Mouse (Mus musculus) midbrain, embryonic 10.5 days (tissue): ENCODE results near the gene Plxna4. TPM values are rescaled to one million over a fixed set of nuclear protein-coding genes. Genes with fewer than 3 reads are reported as not detected.

ENCODE experiments used
- DNase-seq: peaks from one replicate; pipeline ENCODE4 v3.0.0-alpha.2; 2017; ENCODE audit warnings: low spot score
- H3K27ac ChIP-seq: fragments of 300-500 bp; sonication (generic); replicated peaks from 2 replicates; pipeline ENCODE4 v1.5.1; 2016; ENCODE audit warnings: mild to moderate bottlenecking
- H3K27me3 ChIP-seq: fragments of 300-500 bp; sonication (generic); 2 replicates; pipeline ENCODE4 v1.6.1; 2016; ENCODE audit warnings: low read depth, mild to moderate bottlenecking; ENCODE audit not compliant: poor library complexity, severe bottlenecking
- H3K36me3 ChIP-seq: fragments of 300-500 bp; sonication (generic); 2 replicates; pipeline ENCODE4 v1.6.1; 2016; ENCODE audit warnings: mild to moderate bottlenecking, moderate library complexity
- H3K4me1 ChIP-seq: fragments of 300-500 bp; sonication (generic); 2 replicates; pipeline ENCODE4 v1.6.1; 2016
- H3K4me3 ChIP-seq: fragments of 300-500 bp; sonication (generic); 2 replicates; pipeline ENCODE4 v1.5.1; 2016; ENCODE audit warnings: mild to moderate bottlenecking, moderate library complexity
- H3K9me3 ChIP-seq: fragments of 300-500 bp; sonication (generic); replicated peaks from 2 replicates; pipeline ENCODE4 v1.6.1; 2016; ENCODE audit warnings: mild to moderate bottlenecking
- WGBS: fragments of 180-500 bp; shearing (Covaris S2); methylation state at CpG from one replicate; pipeline ENCODE4 v1.1.7; 2016; 5-methylcytosine and 5-hydroxymethylcytosine counted together
- polyA plus RNA-seq: library from polyadenylated mRNA; unstranded; fragments of >200 nt; fragmentation: Nextera tagmentation; extraction: Ambion mirVana; gene quantifications from 2 replicates; pipeline ENCODE4 v1.2.1, GENCODE M21; 2016

Plxna4 gene
- polyA plus RNA-seq, 1 experiment from 2014 or later, result 1.2 TPM

DNA sequence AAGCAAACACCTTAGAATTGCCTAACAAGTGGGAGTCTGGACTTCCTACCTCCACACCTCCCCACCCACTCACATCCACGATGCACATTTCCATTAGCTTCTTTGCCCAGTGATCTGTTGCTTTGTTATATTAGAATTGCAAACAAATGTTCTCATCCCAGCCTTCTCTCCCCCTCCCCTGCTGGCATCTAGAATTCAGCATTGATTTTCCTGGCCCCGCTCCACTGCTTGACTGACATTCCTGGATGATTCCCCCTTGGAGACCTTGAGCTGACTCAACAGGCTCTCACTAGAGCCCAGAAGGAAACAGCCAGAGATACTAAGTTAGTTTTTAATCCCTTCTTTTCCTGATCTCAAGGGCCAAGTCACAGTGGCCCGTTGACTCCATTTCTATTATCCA is 131.4 kb downstream of the Plxna4 start:
- no peak overlapping the region for H3K27ac ChIP-seq
- peaks cover 4% of the 10 kb centered on the region; the same call in 1 of the 2 replicates for H3K4me1 ChIP-seq
- 82% methylated on average over 3 of the region's 3 CpGs for WGBS
- H3K4me3 ChIP-seq, result no peak overlapping the region
- no peaks in the 10 kb centered on the region for H3K9me3 ChIP-seq
- DNase-seq, result no peak
- no peaks in the 10 kb centered on the region for H3K36me3 ChIP-seq
- H3K27me3 ChIP-seq, result no peaks in the 10 kb centered on the region

DNA sequence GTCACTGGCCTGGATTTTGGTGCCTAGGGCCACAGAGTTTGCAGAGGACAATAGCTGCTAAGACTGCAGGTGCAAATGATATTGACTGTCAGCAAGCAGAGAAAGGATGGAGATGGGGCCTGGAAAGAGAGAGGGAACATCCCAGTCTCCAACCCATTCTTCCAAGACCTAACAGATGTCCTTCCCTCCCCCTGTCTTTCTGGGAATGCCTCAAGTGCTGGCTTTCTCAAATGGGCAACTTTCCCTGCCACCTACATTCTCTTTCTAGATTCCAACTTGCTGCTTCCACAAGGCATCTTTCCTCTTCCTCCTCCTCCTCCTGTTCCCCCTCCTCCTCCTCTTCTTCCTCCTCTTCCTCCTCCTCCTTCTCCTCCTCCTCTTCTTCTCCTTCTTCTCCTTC is 136.1 kb downstream of the Plxna4 start:
- H3K27me3 ChIP-seq, result no peaks in the 10 kb centered on the region
- no peaks in the 10 kb centered on the region for H3K36me3 ChIP-seq
- H3K4me3 ChIP-seq, result no peak overlapping the region
- peaks cover 5% of the 10 kb centered on the region; the same call in 1 of the 2 replicates for H3K4me1 ChIP-seq
- H3K27ac ChIP-seq, result no peak overlapping the region
- no peak for DNase-seq
- no peaks in the 10 kb centered on the region for H3K9me3 ChIP-seq

DNA sequence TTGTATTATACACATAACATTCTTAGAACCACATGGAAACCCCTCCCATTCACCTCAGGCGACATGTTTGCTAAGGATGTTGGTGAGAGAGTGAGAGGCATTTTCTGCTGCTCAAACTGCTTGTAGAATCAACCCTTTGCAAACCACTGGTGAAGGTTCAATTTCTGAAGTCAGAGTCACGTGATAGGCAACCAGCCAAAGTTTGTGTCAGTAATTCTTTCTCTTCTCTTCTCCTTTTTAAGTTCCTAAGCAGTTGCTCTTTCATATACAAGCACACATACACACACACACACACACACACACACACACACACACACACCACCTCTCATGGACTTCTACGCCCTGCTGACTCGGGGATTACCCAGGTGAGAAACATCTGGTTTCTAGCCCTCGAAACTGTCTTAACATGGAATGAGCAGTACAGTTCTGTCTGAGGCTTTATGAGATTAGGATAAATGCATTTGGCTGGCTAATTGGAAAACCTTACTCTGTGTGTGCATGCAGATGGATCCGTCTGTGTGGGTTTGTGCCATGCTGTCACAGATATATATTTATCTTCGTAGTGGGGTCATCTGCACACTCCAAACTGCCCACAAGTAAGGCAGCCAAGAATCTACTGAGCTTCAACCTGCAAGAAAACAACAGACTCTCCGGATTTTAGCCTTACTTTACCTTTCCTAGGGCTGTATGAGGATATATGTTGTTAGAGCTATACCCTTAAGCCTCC is 138.6 kb downstream of the Plxna4 start:
- Histone ChIP-seq H3K36me3 (no peaks in the 10 kb centered on the region), H3K27ac (no peak overlapping the region), H3K4me3 (no peak overlapping the region), H3K9me3 (no peaks in the 10 kb centered on the region), H3K27me3 (no peaks in the 10 kb centered on the region), H3K4me1 (peaks cover 5% of the 10 kb centered on the region; the same call in 1 of the 2 replicates)
- no peak for DNase-seq
- 87% methylated on average over 8 of the region's 8 CpGs for whole genome bisulfite sequencing

DNA sequence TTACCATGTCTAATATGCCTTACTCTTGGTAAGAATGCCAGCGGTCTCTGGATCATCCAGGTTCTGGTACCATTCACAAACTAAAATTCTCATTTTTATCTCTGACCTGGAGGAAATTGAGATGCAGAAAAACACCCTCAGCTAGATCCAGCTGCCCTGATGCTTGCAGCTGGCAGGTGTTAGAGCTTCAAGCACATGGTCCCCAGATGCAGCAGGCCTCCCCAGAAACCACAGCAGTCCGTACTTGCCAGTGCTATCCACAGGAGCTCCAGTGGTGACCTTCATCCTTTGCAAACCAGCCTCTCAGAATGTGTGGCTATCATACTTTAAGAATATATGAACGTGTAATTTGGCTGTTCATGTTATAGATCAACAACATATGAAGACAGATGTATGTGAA is 139.2 kb downstream of the Plxna4 start:
- Histone ChIP-seq H3K4me1 (peaks cover 5% of the 10 kb centered on the region; the same call in 1 of the 2 replicates), H3K36me3 (no peaks in the 10 kb centered on the region), H3K4me3 (no peak overlapping the region), H3K9me3 (no peaks in the 10 kb centered on the region), H3K27me3 (no peaks in the 10 kb centered on the region), H3K27ac (no peak overlapping the region)
- DNase-seq, result no peak
- 90% methylated on average over 3 of the region's 3 CpGs for WGBS

DNA sequence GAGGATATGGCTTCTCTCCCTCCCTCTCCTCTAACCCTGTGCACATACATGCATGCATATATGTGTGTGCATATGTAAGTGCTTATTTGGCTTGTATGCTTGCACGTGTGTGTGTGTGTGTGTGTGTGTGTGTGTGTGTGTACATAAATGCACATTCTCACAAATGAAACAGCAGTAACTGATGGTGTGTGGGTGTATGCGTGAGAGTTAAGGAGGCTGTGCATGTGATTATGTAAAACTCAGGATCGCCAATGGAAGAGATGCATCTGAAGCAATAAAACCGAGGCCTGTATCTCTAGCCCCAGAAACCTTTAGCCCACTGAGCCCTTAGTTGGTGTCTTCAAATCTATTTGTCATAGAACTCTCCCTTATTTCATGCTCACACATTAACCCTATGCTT is 141.7 kb downstream of the Plxna4 start:
- H3K4me1 ChIP-seq, result no peaks in the 10 kb centered on the region
- no peaks in the 10 kb centered on the region for H3K9me3 ChIP-seq
- no peaks in the 10 kb centered on the region for H3K36me3 ChIP-seq
- DNase-seq, result no peak
- no peak overlapping the region for H3K4me3 ChIP-seq
- no peaks in the 10 kb centered on the region for H3K27me3 ChIP-seq
- WGBS, result 82% methylated on average over 4 of the region's 4 CpGs
- no peak overlapping the region for H3K27ac ChIP-seq

DNA sequence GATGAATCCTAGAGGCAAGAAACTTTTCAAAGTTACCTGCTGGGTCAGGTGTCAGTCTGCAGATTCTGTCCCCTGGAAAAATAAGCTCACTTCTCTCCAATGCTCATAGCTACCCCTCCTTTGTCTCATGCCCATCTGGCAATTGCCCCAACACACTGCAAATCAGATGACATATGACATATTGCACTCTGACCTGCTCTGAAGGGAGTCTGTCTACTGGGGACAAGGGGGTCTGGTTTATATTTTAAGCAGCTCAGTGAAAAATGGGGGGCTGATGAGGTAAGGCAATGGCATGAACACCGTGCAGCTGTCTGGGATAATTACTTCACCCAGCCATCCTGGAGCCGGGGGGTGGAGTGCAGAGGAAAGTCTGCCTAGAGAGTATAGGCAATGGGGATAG is 142.7 kb downstream of the Plxna4 start:
- Histone ChIP-seq H3K27ac (no peak overlapping the region), H3K9me3 (no peaks in the 10 kb centered on the region), H3K4me3 (no peak overlapping the region), H3K36me3 (no peaks in the 10 kb centered on the region), H3K4me1 (no peaks in the 10 kb centered on the region), H3K27me3 (no peaks in the 10 kb centered on the region)
- DNase-seq, result no peak
- WGBS, result 81% methylated on average over 2 of the region's 2 CpGs

DNA sequence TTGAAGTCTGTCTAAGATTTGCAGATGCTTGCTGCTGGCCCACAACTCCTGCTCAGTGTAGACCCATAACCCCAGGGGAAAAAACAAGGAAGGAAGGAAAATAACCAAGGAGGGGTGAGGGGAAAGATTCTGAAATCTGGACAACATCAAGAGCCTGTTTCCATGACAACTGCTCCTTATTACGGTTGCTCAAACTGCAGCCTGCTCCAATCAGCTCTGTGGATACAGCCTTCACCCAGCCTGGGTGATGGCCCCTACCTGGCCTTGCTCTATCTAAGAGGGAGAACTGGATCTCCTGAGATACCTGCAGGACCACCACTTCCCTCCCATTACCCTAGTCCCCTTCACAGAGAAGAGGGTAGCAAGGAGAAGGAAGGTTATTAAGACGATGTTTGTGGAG is 143.6 kb downstream of the Plxna4 start:
- Histone ChIP-seq H3K4me1 (no peaks in the 10 kb centered on the region), H3K36me3 (no peaks in the 10 kb centered on the region), H3K9me3 (no peaks in the 10 kb centered on the region), H3K27ac (no peak overlapping the region), H3K4me3 (no peak overlapping the region), H3K27me3 (no peaks in the 10 kb centered on the region)
- no peak for DNase-seq
- WGBS, result 76% methylated on average over 2 of the region's 2 CpGs

DNA sequence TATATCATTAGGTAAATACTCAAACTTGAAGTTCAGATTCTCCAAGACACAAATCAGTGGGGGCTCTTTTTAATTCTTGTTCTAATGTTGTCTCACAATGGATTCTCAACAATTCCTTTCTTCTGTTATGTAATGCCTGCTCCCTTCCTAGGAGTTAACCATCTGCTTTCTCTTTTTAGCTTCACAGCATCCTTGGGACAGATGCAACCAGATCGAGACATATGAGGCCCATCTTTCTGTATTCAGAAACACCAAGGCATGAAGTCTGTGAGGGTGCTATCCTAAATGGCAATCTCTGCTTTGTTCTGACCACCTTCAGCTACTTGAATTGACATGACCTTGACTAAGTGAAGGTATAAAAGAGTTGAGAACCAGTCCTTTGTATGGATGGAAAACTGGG is 144.3 kb downstream of the Plxna4 start:
- DNase-seq, result no peak

DNA sequence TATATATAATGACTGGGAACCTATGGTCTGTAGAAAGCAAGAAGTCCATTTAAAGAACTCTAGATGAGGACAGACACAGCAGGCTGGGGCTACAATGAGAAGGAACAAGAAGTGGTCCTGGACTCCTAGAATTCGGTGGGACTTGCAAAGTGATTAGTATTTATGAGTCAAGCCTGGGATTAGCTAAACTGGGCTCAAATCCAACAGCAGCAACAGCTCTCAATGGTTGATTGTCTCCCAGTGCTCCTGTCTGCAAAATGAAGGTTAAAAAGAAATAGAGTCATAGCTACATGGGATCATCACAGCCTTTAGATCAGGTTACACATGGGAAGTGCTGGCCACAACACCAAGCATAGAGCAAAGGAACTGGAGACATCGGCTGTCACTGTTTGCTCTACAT is 148.6 kb downstream of the Plxna4 start:
- Histone ChIP-seq H3K27me3 (no peaks in the 10 kb centered on the region), H3K36me3 (no peaks in the 10 kb centered on the region), H3K27ac (no peak overlapping the region), H3K4me1 (no peaks in the 10 kb centered on the region), H3K4me3 (no peak overlapping the region), H3K9me3 (no peaks in the 10 kb centered on the region)
- WGBS, result 86% methylated on average over 2 of the region's 2 CpGs
- DNase-seq, result no peak

More for the DNA sequence above, 144.3 kb downstream of the Plxna4 start:
- Histone ChIP-seq H3K27ac (no peak overlapping the region), H3K4me3 (no peak overlapping the region), H3K27me3 (no peaks in the 10 kb centered on the region), H3K36me3 (no peaks in the 10 kb centered on the region), H3K9me3 (no peaks in the 10 kb centered on the region), H3K4me1 (no peaks in the 10 kb centered on the region)
- 85% methylated on average over 1 of the region's 1 CpGs for WGBS

DNA sequence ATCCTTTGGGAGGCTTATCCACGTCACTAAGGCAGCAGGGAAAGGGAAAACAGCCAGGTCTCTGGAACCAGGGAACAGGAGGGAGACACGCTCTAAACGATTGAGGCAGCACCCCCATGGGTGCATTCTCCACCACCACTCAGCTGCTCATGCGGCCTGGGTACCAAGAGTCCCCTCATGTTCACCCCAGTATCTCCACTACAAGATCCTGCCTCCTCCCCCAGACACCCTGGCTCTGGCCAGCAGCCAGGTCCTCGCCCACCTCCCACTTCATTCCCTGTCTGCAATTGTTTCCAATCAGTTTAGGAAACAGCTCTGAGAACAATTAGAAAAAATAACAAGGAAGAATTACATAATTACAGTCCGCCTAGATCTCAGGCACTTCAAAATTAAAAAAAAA is 150.8 kb downstream of the Plxna4 start:
- no peaks in the 10 kb centered on the region for H3K4me1 ChIP-seq
- no peaks in the 10 kb centered on the region for H3K36me3 ChIP-seq
- no peaks in the 10 kb centered on the region for H3K9me3 ChIP-seq
- no peak overlapping the region for H3K27ac ChIP-seq
- H3K27me3 ChIP-seq, result no peaks in the 10 kb centered on the region
- DNase-seq, result no peak
- H3K4me3 ChIP-seq, result no peak overlapping the region
- 81% methylated on average over 6 of the region's 6 CpGs for WGBS

DNA sequence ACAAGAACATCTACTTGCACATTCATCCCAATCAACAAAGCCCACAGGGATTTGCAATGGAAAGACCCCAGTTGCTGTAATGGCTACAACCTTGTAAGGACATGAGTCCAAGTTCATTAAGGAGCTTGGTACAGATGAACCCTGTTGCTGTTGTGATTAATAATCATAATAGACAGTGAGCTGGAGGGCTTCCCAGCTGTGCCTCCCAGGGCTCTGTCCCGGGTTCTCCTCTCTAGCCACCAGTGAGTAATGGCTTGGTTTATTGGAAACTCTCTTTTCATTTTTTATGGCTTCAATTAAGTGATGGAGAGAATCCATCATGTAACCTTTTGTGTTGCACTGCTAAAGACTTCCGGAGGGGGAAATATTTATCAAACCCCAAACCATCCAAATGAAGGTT is 164.9 kb downstream of the Plxna4 start:
- no peaks in the 10 kb centered on the region for H3K36me3 ChIP-seq
- DNase-seq, result no peak
- H3K9me3 ChIP-seq, result no peaks in the 10 kb centered on the region
- H3K4me1 ChIP-seq, result peaks cover 10% of the 10 kb centered on the region
- no peak overlapping the region for H3K27ac ChIP-seq
- WGBS, result 84% methylated on average over 2 of the region's 2 CpGs
- H3K27me3 ChIP-seq, result no peaks in the 10 kb centered on the region
- no peak overlapping the region for H3K4me3 ChIP-seq

DNA sequence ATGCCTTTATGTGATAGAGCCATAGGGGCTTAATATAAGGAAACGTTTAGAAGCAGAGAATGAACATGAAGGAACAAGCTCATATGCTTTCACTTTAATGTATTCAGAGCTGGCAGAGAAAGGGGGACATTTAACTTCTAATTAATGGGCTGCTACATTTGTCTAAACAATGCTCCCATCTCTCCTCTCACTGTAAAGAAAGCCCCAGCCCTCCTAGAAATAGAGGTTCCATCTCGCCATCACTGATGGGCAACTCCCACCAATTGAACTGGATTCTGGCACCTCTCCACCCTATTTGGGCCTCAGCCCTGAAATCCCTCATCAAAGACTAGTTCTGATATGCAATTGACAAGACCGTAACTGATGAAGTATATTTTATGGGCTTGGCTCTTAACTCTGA is 167.4 kb downstream of the Plxna4 start:
- no peaks in the 10 kb centered on the region for H3K4me1 ChIP-seq
- H3K4me3 ChIP-seq, result no peak overlapping the region
- WGBS, result 92% methylated on average over 3 of the region's 3 CpGs
- DNase-seq, result no peak
- H3K27ac ChIP-seq, result no peak overlapping the region
- no peaks in the 10 kb centered on the region for H3K36me3 ChIP-seq
- no peaks in the 10 kb centered on the region for H3K9me3 ChIP-seq
- no peaks in the 10 kb centered on the region for H3K27me3 ChIP-seq

DNA sequence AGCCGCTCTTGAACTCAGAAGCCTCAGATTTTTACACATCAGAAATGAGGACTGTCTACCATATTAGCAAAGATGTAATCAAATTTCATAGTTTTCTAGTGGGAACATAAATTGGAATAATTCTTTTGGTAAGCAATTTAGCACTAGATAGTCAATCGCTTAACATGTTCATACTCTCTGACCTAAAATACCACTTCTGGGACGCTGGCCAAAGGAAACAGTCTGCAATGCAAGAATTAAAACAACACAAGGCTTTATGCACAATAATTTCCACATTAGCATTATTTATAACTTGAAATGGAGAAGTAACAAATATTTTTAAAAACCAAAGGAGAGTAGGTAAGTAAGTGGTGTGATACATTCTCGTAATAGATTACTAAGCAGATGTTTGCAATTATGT is 170.6 kb downstream of the Plxna4 start:
- Histone ChIP-seq H3K27me3 (peaks cover 4% of the 10 kb centered on the region; the same call in 1 of the 2 replicates), H3K36me3 (no peaks in the 10 kb centered on the region), H3K4me3 (no peak overlapping the region), H3K4me1 (peaks cover 11% of the 10 kb centered on the region), H3K9me3 (no peaks in the 10 kb centered on the region), H3K27ac (no peak overlapping the region)
- no peak for DNase-seq
- WGBS, result 92% methylated on average over 4 of the region's 4 CpGs

DNA sequence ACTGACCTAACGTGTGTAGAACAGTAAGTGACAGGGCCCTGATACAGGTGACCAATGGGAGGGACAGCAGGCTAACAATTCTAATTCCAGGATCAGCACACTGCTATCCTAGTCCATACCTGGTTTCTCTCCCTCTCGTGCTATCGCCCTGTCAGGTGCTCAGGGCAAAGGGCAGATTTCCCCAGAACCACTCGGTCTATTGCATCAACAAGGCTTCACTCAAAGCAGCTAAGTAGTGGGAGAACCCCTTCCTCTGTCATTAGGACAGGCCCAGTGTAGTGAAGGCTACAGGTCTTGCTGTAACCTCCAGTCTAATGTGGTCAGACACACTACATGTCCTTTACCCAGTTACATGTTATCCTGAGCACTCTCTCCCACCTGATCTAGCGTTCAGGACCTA is 176.7 kb downstream of the Plxna4 start:
- 90% methylated on average over 5 of the region's 5 CpGs for WGBS

More for the DNA sequence above, 176.7 kb downstream of the Plxna4 start:
- H3K4me1 ChIP-seq, result peaks cover 18% of the 10 kb centered on the region
- no peaks in the 10 kb centered on the region for H3K9me3 ChIP-seq
- H3K36me3 ChIP-seq, result no peaks in the 10 kb centered on the region
- no peak overlapping the region for H3K4me3 ChIP-seq
- DNase-seq, result no peak
- H3K27ac ChIP-seq, result no peak overlapping the region
- H3K27me3 ChIP-seq, result peaks cover 10% of the 10 kb centered on the region; the same call in 1 of the 2 replicates
